Mouse (Mus musculus) left cerebral cortex, adult 18-20 months (tissue): ENCODE results near the gene Strn. TPM values are rescaled to one million over a fixed set of nuclear protein-coding genes. Genes with fewer than 3 reads are reported as not detected.

Experiments used
- DNase-seq, 2 experiments: peaks; one replicate each; pipeline ENCODE4 v3.0.0; 2021 to 2022; ENCODE audit warnings: low spot score in 2 of 2, mixed read lengths in 1 of 2
- long read RNA-seq, 2 experiments: library from polyadenylated mRNA; stranded (forward); transcript quantifications; one replicate each; pipeline ENCODE4 v2.0.0; 2021
- total RNA-seq, 2 experiments: library from RNA; stranded (reverse); gene quantifications; 2 replicates each; pipeline ENCODE4 v1.2.3; 2021

The Strn gene
- total RNA-seq, result 10 to 100 TPM; 58.8 to 68.7 TPM
- long read RNA-seq, experiment 1, full-length matches to known transcripts, result 5 of 10 reads
- long read RNA-seq, experiment 1, partial matches to known transcripts, result 0 of 10 reads
- long read RNA-seq, experiment 1, other reads (novel, unspliced or antisense), result 5 of 10 reads
- long read RNA-seq, experiment 2, full-length matches to known transcripts, result 8 of 13 reads
- long read RNA-seq, experiment 2, partial matches to known transcripts, result 1 of 13 reads
- long read RNA-seq, experiment 2, other reads (novel, unspliced or antisense), result 4 of 13 reads

DNA sequence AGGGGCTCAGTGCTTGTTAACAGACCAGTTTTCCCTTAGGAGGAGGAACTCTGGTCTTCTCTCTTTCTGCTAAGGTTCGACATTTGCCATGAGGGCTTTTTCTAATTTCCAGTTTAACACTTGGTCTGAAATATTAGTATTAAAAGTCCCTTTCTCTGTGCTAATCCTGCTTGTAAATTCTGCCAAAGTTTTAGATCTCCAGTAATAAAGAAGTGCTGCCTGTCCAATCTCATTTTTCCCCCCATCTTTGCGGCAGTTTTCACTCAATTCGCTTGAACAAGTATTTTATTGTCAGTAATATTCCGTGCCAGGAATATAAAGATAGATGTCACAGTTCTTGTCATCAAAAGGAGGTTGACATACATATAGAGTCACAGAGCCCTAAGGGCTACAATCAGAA lies at the start of gene Strn:
Strn (minus strand) TSS at position 101 of the 400 bp plus-strand sequence.
- no peak for DNase-seq

DNA sequence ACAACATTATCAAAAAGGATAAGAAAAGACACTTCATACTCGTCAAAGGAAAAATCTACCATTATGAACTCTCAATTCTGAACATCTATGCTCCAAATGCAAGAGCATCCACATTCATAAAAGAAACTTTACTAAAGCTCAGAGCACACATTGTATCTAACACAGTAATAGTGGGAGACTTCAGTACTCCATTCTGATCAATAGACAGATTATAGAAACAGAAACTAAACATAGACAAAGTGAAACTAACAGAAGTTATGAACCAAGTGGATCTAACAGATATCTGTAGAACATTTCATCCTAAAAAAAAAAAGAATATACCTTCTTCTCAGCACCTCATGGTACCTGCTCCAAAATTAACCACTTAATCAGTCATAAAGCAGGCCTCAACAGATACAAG lies 41.8 kb upstream of the Strn start:
- DNase-seq, result no peak

DNA sequence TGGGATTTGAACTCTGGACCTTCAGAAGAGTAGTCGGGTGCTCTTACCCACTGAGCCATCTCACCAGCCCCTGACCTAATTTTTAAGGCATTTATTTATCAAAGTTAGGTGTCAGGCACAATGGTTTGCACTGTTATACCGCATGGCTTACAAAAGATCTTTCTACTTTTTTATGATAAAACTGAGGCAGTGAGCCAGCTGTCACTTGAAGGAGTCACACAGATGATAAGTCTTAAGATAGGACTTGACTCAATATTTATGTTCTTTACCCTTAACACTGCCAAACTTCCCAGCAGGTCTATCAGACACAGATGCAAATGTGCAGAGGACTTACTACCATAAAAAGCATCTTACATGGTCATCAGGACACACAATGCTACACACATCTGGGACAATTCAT lies 35.3 kb upstream of the Strn start:
- DNase-seq, result no peak

- DNase-seq, result no peak
Observed at GRCm38 (mm10) chr17:78770932-78771331, 33.9 kb upstream of the Strn start.

DNA sequence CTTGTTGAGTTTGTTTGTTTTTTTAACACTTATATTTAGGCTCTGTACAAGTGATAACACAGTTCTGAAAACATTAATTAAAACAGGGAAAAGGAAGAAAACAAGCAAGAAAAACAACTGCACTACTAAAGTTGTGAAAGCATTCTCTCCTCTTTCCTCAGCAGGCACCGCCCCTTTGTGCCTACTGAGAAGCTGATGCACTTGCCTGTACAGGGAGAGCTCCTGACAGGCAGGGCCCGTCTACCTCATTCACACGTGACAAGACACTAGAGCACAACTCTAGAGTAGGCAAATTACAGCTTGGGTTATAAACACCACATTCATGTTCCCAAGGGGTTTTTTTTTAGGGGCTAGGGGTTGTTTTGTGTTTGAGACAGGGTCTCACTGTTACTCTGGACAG lies 32.3 kb upstream of the Strn start:
- DNase-seq, result no peak

DNA sequence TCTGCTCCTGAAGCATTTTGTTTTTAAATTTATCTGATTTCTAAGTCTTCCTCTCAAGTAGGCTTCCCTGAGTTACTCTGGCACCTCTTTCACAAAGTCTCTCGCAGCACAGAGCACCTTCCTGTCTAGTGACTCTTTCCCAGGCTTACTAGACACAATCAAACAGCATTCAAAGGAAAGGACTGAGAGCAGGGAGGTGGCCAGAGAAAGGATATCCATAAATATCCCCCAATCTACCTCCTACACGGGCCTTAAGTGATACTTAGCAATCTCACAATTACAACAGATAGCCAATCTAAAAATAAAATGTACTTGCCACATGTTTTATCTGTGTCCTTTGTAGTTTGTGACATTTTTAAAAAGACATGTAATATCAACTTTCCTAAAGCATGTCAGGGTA lies 31.9 kb upstream of the Strn start:
- no peak for DNase-seq

DNA sequence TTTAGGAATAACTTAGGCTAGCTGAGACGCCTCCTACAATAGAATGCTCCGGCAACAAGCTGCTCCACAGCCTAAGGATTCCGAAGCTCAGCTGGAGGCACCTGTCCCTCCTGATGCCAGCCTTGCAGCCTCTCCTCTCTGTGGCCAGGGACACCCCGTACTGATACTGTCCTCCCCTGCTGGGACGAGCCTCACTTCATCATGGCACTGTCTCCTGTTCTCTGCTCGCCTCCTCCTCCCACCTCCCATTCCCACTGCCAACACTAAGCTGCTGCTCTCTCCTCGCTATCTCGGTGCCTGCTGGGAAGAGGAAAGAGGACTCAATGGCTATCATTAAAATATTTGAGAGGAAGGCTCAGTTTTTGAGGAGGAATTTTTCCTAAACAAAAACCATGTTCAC lies 30.6 kb upstream of the Strn start:
- peak; percentile 32 to 42 for DNase-seq

DNA sequence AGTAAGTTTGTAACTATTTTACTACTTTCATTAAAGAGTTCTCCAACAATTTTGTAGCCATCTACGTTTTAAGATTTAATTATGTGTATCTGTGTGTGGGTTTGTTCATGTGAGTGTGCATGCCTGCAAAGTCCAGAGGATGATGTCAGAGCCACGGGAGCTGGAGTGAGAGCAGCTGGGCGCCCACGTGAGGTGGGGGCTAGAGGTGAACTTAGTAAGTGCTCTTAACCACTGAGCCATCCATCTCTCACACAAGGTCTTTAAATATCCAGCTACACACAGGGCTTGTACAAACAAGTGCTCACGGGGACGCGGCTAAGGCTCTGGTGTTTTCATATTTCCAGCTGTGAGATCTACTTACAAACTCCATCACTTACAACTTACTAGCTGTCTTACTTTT lies 29.1 kb upstream of the Strn start:
- DNase-seq, result no peak

DNA sequence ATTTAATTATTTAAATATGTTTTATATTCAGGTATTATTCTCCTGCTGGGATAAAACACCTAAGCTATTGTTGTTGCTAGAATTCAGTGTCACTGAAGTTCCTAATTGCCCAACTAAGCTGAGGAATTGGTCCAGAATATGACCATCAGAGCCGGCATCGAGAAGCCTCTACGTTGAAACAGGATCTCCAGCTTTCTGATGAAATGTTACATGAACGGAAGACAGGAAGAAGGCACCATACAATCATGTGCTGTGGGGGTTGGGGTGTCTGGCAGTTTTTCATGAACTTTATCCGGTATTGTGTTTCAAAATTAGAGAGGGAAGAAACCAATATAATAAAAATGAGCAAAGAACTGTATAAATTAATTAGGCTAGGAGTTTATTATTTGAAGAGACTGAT lies 26.3 kb upstream of the Strn start:
- DNase-seq, result no peak

DNA sequence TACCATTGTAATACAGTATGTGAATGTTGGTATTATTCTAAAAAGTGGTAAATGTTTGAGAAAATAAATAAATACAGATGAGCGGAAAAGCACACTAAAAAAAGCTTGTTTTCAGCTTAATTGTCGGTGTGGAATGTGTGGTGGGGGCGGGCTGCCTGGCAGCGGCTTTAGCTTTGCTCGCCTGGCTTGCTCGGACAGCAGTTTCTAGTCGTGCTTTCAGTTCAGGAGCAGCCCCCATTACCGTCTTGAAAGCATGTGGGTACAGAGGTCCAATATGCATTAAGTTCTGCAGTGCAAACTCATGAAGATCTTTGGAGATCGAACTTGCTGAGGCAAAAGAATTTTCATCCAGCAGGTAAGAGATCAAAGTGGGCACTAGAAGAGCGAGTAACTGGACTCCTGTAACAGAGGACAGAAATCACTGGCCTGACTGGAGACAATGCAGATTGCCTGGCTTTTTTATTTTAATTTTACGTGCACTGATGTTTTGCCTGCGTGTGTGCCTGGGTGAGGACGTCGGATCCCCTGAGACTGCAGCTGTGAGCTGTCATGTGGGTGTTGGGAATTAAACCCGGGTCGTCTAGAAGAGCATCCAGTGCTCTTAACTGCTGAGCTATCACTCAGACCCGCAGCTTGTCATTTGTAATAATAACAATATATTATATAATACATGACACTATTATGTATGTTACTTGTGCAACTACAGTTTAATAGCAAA lies 16.1 kb upstream of the Strn start:
- DNase-seq, result no peak

- no peak for DNase-seq
Observed at GRCm38 (mm10) chr17:78752064-78752463, 15.1 kb upstream of the Strn start.

DNA sequence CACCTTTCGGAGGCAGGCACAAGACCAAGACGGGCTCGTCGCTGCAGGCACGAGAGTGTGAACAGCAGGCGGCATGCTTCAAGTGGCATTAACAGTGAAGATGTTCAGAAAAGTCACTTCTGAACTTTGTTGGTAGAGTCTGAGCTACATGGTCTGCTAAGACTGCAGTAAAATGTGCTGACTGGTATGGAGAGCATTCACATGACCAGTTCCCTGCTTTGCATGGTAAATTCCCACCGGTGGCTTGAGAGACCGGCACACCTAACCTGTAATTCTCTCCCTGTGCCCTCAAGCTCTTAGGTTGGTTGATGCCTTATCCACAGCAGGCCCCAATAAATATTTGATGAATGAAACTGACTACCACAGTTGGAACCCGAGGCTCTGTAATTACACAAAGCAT lies 11.4 kb upstream of the Strn start:
- no peak for DNase-seq

DNA sequence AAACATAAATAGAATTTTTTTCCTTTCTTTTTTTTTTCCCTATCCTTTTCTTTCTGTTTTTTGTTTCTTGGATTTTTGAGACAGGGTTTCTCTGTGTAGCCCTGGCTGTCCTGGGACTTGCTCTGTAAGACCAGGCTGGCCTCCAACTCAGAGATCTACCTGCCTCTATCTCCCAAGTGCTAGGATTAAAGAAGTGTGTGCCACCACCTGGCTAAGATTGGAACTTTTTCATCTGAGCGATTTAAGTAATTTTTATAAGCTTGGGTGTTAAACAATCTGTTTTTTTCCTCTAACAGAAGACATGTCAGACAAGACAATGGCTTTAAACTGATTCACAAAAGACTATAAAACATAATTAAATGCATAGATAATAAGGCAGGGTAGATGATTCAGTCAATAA lies 1.4 kb upstream of the Strn start:
- DNase-seq, result no peak

GRCm38 (mm10) chr17:78737771-78738170 lies 775 bp upstream of the Strn start:
- no peak for DNase-seq

GRCm38 (mm10) chr17:78736473-78736988 lies 465 bp downstream of the Strn start:
- peak; percentile 98 to 99 for DNase-seq

DNA sequence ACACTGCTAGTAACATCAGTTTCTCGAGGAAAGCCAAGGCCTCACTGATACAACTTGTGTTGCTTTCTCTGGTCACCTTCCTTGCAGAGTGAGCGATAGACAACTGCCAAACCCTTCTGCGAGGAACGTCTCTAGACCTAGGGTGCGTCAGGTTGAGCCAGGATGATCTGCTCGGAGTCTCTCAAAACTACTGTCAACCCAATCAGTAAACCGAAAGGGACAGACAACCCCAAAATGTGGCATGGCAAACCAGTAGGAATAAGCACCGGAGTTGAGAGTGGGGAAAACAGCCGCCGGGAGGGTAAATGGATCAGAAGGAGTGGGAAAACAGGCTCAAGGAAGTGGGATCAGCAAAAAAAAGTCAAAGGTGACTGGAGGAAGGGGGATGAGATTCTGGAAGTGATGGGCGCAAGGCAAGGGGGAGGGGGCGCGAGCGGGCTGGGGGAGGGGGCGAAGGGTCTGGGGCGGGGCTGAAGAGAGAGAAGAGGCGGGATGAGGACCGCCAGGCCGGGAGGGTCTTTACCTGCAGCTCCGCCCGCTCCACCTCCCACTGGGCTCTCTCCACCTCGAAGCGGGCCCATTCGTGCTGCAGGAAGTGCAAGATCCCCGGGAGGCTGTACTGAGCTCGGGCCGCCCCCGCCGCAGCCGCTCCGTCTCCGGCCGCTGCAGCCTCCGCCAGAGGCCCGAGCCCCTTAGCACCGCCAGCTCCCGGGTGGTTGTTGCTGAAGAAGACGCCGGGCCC lies 1.1 kb downstream of the Strn start:
- DNase-seq, result peak in 1 of 2 experiments; percentile 13

DNA sequence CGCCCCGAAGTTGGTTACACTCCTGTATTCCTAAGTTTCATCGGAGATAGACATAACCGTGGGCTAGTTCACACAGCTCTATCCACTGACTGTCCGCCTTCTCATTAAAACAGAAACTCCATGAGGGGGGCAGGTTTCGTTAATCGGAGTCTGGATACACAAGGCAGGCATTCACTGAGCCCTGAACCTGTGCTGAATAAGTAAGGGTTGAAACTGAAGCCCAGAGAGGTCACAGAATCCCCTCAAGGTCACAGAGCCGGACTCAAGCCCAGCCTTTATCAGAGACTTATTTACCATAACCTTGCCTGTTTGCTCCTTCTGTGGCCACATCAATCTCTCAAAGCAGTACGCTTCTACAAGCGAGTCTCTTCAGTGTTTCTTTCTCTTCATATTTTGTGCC lies 2.2 kb downstream of the Strn start:
- no peak for DNase-seq

DNA sequence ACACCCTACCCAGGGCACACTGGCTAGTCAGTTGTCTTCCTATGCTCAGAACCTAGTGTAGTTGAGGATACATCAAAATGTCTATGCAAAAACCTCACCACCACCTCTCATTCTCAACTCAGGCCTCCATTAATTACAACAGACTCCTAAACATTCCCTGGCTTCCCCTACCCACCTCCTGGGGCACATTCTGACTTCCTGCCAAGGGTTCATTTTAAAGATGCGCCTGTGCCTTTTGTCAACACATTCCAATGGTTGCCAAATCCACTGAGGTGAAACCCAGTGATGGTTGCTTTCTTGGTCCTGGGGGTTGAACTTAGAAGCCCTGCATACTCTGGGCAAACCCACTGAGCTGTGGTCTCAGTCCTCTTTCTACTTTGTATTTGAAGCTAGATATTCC lies 4.9 kb downstream of the Strn start:
- DNase-seq, result no peak

- DNase-seq, result no peak
Observed at GRCm38 (mm10) chr17:78726746-78727449, 10.1 kb downstream of the Strn start.

GRCm38 (mm10) chr17:78724461-78725055 lies 12.4 kb downstream of the Strn start:
- DNase-seq, result no peak

DNA sequence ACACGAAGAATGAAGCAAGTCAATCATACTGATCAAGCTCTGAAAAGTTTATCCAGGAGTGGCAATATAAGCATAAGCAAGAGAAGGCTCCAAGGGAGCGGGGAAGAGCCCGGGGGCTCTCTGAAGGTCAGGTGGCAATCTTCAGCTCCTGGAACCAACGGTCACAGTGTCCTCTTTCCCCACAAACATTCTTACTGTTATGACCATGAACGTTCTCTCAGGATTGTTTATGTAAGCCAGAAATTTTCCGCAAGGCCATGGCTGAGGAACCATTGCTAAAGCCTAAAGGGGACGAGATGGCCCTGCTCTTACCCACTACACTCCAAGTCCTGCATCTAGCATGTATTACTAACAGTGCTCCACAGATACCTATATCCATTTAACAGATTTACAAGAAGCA lies 15.3 kb downstream of the Strn start:
- DNase-seq, result no peak
